Mouse (Mus musculus): Measurements from ENCODE around the gene Scn1b. TPM values are rescaled to one million over a fixed set of nuclear protein-coding genes. Genes with fewer than 3 reads are reported as not detected.

Gene Scn1b
- 0.64 TPM for polyA plus RNA-seq (2014; fragmentation: Illumina TruSeq; extraction: RNeasy Lipid Tissue Mini Kit (QIAGEN cat#74804); ENCODE audit: low read depth, low replicate concordance)

GRCm38 (mm10) chr7:31126851-31127724 is at the start of gene Scn1b:
TSS of gene Scn1b (minus strand) at chr7:31127003.

DNA sequence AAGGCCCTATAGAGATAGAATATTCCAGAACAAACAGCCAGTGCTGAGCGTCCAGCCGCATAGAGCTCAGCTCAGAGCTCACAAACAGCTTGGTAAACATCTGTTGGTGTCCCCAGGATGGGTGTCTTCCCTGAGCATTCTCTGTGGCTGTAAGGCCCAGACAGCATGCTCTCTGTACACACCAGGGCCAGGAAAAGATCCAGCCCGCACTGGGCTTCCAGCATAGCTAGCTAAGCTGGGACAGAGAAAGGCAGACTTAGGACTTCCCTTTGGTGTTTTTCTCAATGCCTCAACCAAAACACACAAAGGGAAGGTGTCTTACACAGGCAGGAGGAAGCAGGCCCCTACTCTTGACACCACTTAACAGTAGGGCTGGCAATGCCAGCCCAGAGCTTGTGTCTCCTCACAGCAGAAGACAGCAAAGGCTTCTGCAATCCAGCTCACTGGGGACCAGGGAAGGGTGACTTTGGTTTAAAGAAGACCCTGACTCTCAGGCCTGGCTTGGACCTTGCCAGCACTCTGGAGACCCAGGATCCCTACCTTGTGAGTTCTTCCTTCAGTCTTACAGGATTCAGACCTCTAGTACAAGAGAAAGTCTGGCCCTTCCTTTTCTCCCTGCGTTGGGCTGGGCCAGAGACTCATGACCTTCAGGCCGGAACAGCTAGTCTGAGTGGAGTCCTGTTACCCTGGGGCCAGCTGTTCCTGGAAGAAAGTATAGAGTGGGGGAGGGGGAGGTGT is 28.7 kb upstream of the Scn1b start, which contains the start of gene Gramd1a:
TSS of gene Gramd1a (minus strand) at position 601 of the 738 bp plus-strand sequence.

DNA sequence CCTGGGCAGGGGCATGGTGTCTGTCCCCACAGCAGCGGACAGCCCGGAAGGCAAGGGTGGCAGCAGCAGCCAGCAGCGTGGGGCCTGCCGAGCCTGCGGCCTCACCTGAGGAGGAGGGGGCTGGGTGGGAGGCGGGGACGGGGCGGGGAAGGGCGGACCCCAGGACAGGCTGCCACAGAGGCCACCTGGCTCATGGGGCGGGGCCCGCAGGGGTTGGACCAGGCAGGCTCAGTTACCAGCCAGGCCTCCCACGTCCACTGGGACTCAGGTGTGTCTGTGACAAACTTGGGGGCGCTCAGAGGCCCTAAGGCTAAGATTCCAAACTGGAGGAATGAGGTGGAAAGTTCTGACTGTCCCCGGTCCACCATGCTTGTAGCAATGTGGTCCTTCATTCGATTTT is 11.6 kb downstream of the Scn1b start, which contains the start of gene Hpn:
TSS of gene Hpn (minus strand) at position 109 of the 400 bp plus-strand sequence.

GRCm38 (mm10) chr7:31076492-31076891 is 50.3 kb downstream of the Scn1b start, which contains the start of gene Fxyd3:
TSS of gene Fxyd3 (minus strand) at chr7:31076704.

Other genes with a start within 250 kb of the Scn1b start
- gene Cd22, start 246.7 kb downstream of the Scn1b start, polyA plus RNA-seq (2014; fragmentation: Illumina TruSeq; extraction: RNeasy Lipid Tissue Mini Kit (QIAGEN cat#74804); ENCODE audit: low read depth, low replicate concordance), result not detected
- gene Mag, start 212.1 kb downstream of the Scn1b start, polyA plus RNA-seq (2014; fragmentation: Illumina TruSeq; extraction: RNeasy Lipid Tissue Mini Kit (QIAGEN cat#74804); ENCODE audit: low read depth, low replicate concordance), result not detected
- not detected for gene Hamp2, start 202.3 kb downstream of the Scn1b start, polyA plus RNA-seq (2014; fragmentation: Illumina TruSeq; extraction: RNeasy Lipid Tissue Mini Kit (QIAGEN cat#74804); ENCODE audit: low read depth, low replicate concordance)
- 67.1 TPM for gene Hamp, start 183.0 kb downstream of the Scn1b start, polyA plus RNA-seq (2014; fragmentation: Illumina TruSeq; extraction: RNeasy Lipid Tissue Mini Kit (QIAGEN cat#74804); ENCODE audit: low read depth, low replicate concordance)
- gene Usf2, start 170.2 kb downstream of the Scn1b start, polyA plus RNA-seq (2014; fragmentation: Illumina TruSeq; extraction: RNeasy Lipid Tissue Mini Kit (QIAGEN cat#74804); ENCODE audit: low read depth, low replicate concordance), result 121 TPM
- gene Lsr, start 153.5 kb downstream of the Scn1b start, polyA plus RNA-seq (2014; fragmentation: Illumina TruSeq; extraction: RNeasy Lipid Tissue Mini Kit (QIAGEN cat#74804); ENCODE audit: low read depth, low replicate concordance), result not detected
- not detected for gene Fam187b, start 153.2 kb downstream of the Scn1b start, polyA plus RNA-seq (2014; fragmentation: Illumina TruSeq; extraction: RNeasy Lipid Tissue Mini Kit (QIAGEN cat#74804); ENCODE audit: low read depth, low replicate concordance)
- gene Fxyd5, start 84.5 kb downstream of the Scn1b start, polyA plus RNA-seq (2014; fragmentation: Illumina TruSeq; extraction: RNeasy Lipid Tissue Mini Kit (QIAGEN cat#74804); ENCODE audit: low read depth, low replicate concordance), result 5.8 TPM
- not detected for gene Fxyd7, start 75.5 kb downstream of the Scn1b start, polyA plus RNA-seq (2014; fragmentation: Illumina TruSeq; extraction: RNeasy Lipid Tissue Mini Kit (QIAGEN cat#74804); ENCODE audit: low read depth, low replicate concordance)
- gene Fxyd1, start 69.8 kb downstream of the Scn1b start, polyA plus RNA-seq (2014; fragmentation: Illumina TruSeq; extraction: RNeasy Lipid Tissue Mini Kit (QIAGEN cat#74804); ENCODE audit: low read depth, low replicate concordance), result 4.9 TPM
- gene Lgi4, start 67.7 kb downstream of the Scn1b start, polyA plus RNA-seq (2014; fragmentation: Illumina TruSeq; extraction: RNeasy Lipid Tissue Mini Kit (QIAGEN cat#74804); ENCODE audit: low read depth, low replicate concordance), result 0.23 TPM
- gene Fxyd3, start 50.3 kb downstream of the Scn1b start, polyA plus RNA-seq (2014; fragmentation: Illumina TruSeq; extraction: RNeasy Lipid Tissue Mini Kit (QIAGEN cat#74804); ENCODE audit: low read depth, low replicate concordance), result not detected
- gene Hpn, start 11.7 kb downstream of the Scn1b start, polyA plus RNA-seq (2014; fragmentation: Illumina TruSeq; extraction: RNeasy Lipid Tissue Mini Kit (QIAGEN cat#74804); ENCODE audit: low read depth, low replicate concordance), result not detected
- gene Gramd1a, start 28.9 kb upstream of the Scn1b start, polyA plus RNA-seq (2014; fragmentation: Illumina TruSeq; extraction: RNeasy Lipid Tissue Mini Kit (QIAGEN cat#74804); ENCODE audit: low read depth, low replicate concordance), result 6.1 TPM
- not detected for gene Scgb2b2, start 163.5 kb upstream of the Scn1b start, polyA plus RNA-seq (2014; fragmentation: Illumina TruSeq; extraction: RNeasy Lipid Tissue Mini Kit (QIAGEN cat#74804); ENCODE audit: low read depth, low replicate concordance)
- not detected for gene Scgb1b2, start 164.8 kb upstream of the Scn1b start, polyA plus RNA-seq (2014; fragmentation: Illumina TruSeq; extraction: RNeasy Lipid Tissue Mini Kit (QIAGEN cat#74804); ENCODE audit: low read depth, low replicate concordance)
- not detected for gene Scgb2b3, start 235.1 kb upstream of the Scn1b start, polyA plus RNA-seq (2014; fragmentation: Illumina TruSeq; extraction: RNeasy Lipid Tissue Mini Kit (QIAGEN cat#74804); ENCODE audit: low read depth, low replicate concordance)
- gene Scgb1b3, start 248.6 kb upstream of the Scn1b start, polyA plus RNA-seq (2014; fragmentation: Illumina TruSeq; extraction: RNeasy Lipid Tissue Mini Kit (QIAGEN cat#74804); ENCODE audit: low read depth, low replicate concordance), result not detected